Mouse (Mus musculus) NIH3T3 (cell line): ENCODE measurements around the gene Garnl3.
A peak's percentile ranks its signal among the peaks of the same experiment; 100 is the strongest.

Experiments
- DNase-seq: peaks from one replicate; pipeline ENCODE4 v3.0.0-alpha.2; 2012; ENCODE audit warnings: low read depth

Gene Garnl3

DNA sequence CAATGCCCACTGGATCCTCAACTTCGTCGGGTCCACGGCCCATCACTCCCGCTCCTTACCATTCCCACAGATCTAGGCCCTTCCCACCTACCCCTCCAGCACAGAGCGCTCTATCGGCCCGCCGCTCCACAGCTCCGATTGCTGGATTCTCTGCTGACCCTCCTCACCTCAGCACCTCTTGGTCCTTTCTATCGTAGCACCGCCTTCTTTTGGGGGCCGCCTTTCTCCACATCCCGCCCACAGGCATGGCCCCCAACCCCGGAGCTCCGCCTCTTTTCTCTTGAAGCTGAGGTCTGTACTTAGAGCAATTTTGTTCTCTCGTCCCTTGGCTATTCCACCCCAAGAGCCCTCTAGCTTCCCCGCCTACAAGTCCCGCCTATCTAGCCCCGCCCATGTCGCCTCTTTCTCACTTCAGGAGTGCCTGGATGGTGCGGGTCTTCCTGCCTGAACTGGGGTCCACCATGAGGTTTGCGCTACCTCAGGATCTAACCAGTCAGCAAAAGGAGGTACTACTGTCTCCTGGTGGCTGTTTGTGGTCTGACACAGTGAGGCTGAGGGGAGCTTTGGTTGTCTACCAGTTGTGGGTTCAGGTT, at the start of gene Garnl3:
Gene Garnl3, minus strand, starts transcription at position 155 of the 593 bp plus-strand sequence.
- DNase-seq, result peak; percentile 69

GRCm38 (mm10) chr2:33179930-33180630, 48.6 kb upstream of the Garnl3 start:
- no peak for DNase-seq

DNA sequence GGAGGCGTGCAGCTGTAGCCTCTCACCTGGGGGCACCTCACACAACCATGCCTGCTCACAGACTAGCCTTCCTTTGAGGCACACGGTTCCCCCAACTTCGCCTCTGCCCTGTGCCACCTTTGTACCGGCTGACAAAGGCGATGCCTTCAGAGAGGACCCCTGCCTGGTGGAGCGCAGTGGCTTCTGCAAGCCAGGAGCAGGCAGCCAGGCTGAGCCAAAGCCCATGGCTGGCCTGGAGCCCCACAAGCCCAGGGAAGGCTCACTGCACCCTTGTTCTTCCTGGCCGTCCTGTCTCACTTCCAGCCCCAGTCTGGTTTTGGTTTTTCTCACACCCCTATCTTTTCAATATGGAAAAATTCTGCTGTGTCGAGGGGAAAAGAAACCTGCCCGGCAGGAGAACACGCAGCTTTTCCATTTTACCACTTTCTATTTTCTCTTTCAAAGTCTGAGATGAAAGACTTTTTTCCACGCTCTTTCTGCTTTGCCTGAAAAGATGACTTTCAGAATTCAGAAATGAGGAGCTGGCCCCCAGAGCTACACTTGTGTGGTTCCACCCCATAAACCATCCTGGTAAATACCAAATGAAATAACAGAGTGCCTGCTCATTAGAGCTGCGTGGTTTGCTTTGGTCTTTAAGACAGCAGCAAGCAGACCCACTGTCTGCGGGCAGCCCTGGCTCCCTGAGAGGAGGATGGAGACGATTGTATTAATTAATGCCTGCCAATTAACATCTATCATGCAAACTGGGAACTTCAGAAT, 47.9 kb upstream of the Garnl3 start:
- DNase-seq, result no peak

DNA sequence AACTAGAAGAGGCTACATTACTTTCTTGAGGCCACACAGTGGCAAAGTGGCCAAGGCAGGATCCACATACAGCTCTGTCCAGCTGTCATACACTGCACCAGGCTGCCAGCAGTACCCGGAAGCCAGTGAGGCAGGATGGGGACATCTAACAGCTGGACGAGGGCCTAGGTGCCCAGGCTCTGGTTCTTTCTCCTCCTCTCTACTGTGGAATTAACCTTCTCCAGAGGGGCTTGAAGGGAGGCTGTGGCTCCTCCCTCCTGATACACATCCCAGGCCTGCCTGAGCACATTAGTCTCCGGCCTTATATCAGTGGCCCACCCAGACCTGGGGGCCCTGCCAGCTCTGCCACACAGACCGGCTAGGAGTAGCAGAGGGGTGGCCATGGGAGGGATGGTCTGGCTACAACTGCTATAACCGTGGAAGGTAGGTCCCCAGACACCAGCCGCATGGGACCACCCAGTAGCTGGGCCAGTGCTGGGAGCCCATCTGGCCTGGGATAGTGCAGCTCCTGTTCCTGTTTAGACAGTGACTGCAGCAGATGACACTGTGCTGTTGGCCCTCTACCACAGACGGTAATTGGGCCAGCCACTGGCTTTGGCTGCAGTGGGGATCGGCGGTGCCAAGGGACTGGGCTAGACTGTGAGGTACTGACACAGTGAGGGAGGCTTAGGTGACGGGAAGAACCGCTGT, 46.9 kb upstream of the Garnl3 start:
- DNase-seq, result no peak

- DNase-seq, result peak; percentile 29
Observed at GRCm38 (mm10) chr2:33177443-33178242, 46.2 kb upstream of the Garnl3 start.

- DNase-seq, result peak; percentile 59
Observed at GRCm38 (mm10) chr2:33176921-33177320, 45.5 kb upstream of the Garnl3 start.

- DNase-seq, result peak; percentile 51
Observed at GRCm38 (mm10) chr2:33176516-33176915, 45.1 kb upstream of the Garnl3 start.

- no peak for DNase-seq
Observed at GRCm38 (mm10) chr2:33173686-33174085, 42.2 kb upstream of the Garnl3 start.

DNA sequence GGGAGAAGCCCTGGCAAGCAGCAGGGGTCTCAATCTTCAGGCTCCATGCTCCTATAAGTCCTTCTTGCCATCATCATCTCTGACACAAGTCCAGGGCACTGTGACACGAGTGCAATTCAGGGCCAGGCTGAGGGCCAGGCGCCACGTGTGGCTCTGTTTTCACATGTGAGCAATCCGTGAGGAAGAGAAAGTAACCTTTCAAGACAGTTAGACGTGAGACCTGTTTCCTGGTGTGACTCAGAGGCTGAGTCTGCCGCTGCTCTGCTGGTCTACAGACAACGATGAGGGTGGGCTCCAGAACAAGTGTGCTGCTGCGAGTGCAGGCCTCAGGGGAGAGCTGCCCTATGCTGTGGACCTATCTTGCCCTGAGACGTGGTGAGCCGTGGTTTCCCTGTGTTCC, 41.7 kb upstream of the Garnl3 start:
- no peak for DNase-seq

DNA sequence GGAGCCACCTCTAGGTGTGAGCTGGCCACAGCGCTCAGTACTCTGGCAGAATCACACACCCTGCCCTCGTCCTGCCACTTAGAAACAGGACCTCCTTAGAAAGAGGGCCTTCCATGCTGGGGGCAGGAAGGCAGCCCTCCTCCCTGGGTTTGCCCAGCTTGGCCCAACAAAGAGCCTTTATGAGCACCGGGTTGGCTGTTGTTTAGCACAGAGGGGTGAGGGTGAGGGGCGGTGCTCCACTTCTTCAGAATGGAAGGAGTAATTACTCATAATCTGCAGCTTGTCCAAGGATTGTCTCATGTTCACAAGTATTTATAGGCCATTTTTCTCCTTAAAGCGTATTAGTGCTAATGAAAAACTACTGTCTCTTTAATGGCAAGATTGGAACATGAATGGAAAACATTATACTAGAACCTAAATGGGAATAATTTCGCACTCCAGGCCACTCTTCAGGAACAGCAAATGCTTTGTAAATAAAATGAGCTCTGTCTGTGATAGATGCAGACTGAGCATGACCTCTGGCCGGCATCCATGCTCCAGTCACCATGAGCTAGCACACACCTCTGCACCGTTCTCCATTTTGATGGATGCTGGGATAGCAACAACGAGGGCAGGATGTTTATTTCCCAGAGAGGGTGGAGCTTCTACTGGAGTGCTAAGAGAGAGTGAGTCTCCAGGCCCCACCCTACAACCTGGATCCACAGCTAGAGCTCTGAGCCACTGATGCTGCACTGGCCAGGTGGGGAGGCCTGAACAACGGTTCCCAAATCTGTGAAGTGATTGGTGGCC, 39.5 kb upstream of the Garnl3 start:
- peak; percentile 45 for DNase-seq

DNA sequence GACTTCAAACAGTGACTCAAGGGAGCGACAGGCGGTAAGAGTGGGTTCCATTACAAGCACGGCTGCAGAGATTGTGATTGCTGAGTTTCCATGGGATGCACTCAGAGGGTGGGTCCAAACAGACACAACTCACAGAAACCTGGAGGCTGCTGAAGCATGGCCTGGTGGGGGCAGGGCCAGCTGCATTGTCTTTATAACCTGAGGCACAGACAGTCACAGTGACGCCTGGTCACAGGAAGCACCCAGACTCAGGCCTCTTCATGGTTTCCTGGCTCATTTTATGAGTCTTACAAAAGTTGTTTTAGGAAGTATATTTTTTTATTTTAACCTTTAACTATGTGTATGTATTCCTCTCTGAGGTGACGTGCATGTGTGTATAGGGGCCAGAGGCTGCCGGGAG, 38.0 kb upstream of the Garnl3 start:
- no peak for DNase-seq

- DNase-seq, result no peak
Observed at GRCm38 (mm10) chr2:33167060-33167459, 35.6 kb upstream of the Garnl3 start.

GRCm38 (mm10) chr2:33165710-33166374, 34.4 kb upstream of the Garnl3 start:
- DNase-seq, result peak; percentile 38

DNA sequence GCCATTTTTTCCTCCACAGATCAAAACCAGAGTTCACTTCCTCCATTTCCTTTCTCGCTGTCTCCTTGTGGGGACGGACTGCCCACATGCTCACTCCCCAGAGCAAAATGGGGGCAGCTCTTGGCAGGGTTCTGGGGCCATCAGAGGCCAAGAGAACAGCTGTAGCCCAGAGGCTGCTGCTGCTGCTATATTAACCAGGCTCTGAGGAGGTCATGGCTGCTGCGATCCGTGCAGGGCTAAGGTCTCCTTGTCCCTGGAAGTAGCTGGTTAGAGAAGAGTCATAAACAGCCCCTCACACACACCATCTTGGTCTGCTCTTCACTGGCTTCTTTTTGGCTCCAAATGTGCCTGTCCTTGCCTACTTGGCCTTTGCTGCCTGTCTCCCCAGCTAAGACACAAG, 33.8 kb upstream of the Garnl3 start:
- no peak for DNase-seq

- no peak for DNase-seq
Observed at GRCm38 (mm10) chr2:33164646-33165045, 33.2 kb upstream of the Garnl3 start.

DNA sequence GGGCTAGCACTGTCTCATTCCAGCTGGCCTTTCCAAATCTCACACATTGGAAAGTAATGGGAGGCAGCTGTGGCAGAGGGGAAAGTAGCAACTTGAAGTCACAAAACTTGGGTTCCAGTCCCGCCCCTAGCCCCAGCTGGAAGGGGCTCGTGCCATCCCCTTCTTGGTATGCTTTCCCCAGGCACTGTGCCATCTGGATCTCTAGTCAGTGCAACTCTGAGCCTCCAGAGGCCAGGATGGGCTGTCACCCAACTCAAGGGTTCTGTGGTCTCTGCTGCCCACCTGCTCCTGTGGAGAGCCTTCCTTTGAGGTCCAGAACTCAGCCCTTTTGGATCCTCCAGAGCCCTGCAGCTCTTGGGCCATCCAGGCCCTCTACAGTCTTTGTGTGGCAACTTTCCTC, 30.7 kb upstream of the Garnl3 start:
- DNase-seq, result no peak

GRCm38 (mm10) chr2:33160326-33160973, 29.0 kb upstream of the Garnl3 start:
- DNase-seq, result peak; percentile 49

GRCm38 (mm10) chr2:33159593-33159992, 28.1 kb upstream of the Garnl3 start:
- peak; percentile 31 for DNase-seq

DNA sequence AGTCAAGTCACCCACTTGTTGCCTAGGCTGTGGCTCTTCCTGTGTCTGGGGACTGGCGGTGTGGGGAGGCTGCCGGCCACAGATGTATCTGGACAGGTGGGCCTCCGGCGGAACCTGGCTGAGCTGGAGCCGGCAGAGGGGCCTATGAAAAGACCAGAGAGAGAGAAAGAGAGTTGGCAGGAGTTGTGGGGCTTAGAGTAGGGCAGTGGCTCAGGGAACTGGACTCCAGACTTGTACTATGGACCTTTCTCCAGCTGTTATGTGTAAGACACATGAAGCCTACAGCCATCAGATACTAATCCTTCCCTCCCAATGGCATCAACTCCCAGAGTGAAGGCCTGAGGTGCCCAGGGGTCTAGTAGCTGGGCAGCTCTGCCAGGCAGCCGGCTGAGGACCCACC, 27.4 kb upstream of the Garnl3 start:
- no peak for DNase-seq

DNA sequence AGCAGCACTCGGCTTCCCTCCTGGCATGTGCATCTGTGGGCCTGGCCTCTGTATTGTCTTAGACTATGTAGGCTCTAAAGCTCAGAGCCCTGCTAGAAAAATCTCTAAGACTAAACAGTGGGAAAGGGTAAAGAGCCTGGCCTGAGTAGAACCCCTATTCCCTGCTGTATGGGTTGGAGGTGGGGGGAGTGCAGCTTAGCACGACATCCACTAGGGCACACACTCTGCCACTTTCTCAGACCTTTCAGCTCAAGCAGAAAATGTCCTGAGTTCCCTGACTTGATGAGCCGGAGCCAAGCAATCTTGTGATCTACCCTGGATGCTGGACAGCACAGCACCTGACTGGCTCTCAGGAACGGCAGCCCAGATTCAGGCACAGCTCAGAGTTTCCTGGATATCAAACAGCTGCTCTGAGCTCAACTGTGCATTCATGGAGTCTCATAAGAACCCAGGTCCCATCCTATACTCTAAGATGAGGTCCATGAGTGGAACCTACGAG, 24.9 kb upstream of the Garnl3 start:
- peak; percentile 40 for DNase-seq
